Mouse (Mus musculus) B cell, adult (primary cell): ENCODE data around the gene Gm5105. TPM values are rescaled to one million over a fixed set of nuclear protein-coding genes. Genes with fewer than 3 reads are reported as not detected.

ENCODE experiments used
- total RNA-seq: library from RNA; stranded (reverse); gene quantifications from 4 replicates; pipeline ENCODE4 v1.2.4, GENCODE M21; 2023; ENCODE audit not compliant: inconsistent age

Gm5105 gene
- not detected in 4 replicates for total RNA-seq

GRCm38 (mm10) chr3:138067288-138067687 is at the start of gene Gm5105:
Gene Gm5105, minus strand, starts transcription at chr3:138067388.

GRCm38 (mm10) chr3:138064732-138065645 is 2.2 kb downstream of the Gm5105 start, which contains the start of gene 1110002E22Rik:
Gene 1110002E22Rik, plus strand, starts transcription at chr3:138065052.

Other genes starting within 250 kb of the Gm5105 start
- 92.5 to 116 TPM (median 100 TPM) in 4 replicates for gene H2afz, start 202.9 kb downstream of the Gm5105 start, total RNA-seq
- 3.9 to 6.2 TPM (median 4.3 TPM) in 4 replicates for gene Dnajb14, start 199.7 kb downstream of the Gm5105 start, total RNA-seq
- gene Lamtor3, start 148.9 kb downstream of the Gm5105 start, total RNA-seq = 66.7 to 82.9 TPM (median 71.6 TPM) in 4 replicates
- gene Dapp1, start 85.8 kb downstream of the Gm5105 start, total RNA-seq = 72.7 to 82.4 TPM (median 80.0 TPM) in 4 replicates
- gene 1110002E22Rik, start 2.3 kb downstream of the Gm5105 start, total RNA-seq = not detected in 4 replicates
- gene Trmt10a, start 76.1 kb upstream of the Gm5105 start, total RNA-seq = 6.4 to 9.9 TPM (median 8.7 TPM) in 4 replicates
- gene Mttp, start 77.6 kb upstream of the Gm5105 start, total RNA-seq = 1.2 to 3.5 TPM (median 1.9 TPM) in 4 replicates
- gene 4930579F01Rik, start 126.4 kb upstream of the Gm5105 start, total RNA-seq = not detected in 4 replicates
- not detected in 4 replicates for gene Adh7, start 150.4 kb upstream of the Gm5105 start, total RNA-seq
- gene Adh1, start 193.6 kb upstream of the Gm5105 start, total RNA-seq = not detected in 4 replicates
- gene Adh6a, start 245.9 kb upstream of the Gm5105 start, total RNA-seq = not detected in 4 replicates